Mouse (Mus musculus) CH12.LX (cell line): ENCODE data around the gene Nos1. TPM values are rescaled to one million over a fixed set of nuclear protein-coding genes. Genes with fewer than 3 reads are reported as not detected.

Source experiments
- DNase-seq: peaks from one replicate; pipeline ENCODE4 v3.0.0-alpha.2; 2013; ENCODE audit errors: extremely low read depth
- H3K27ac ChIP-seq: 2 replicates; pipeline ENCODE4 v1.5.1; 2012; ENCODE audit warnings: low read depth, mild to moderate bottlenecking, control low read depth, moderate library complexity; ENCODE audit not compliant: insufficient read depth
- H3K27me3 ChIP-seq: replicated peaks from 2 replicates; pipeline ENCODE3; 2012; ENCODE audit warnings: inconsistent platforms
- H3K36me3 ChIP-seq, 2 experiments: replicated peaks in 1 of 2; 2 replicates each; pipeline versions ENCODE3 to v1.6.1; 2012; ENCODE audit warnings: inconsistent platforms in 1 of 2, low read length in 1 of 2, mild to moderate bottlenecking in 1 of 2, mixed read lengths in 1 of 2, moderate library complexity in 1 of 2; ENCODE audit not compliant: control insufficient read depth in 1 of 2, insufficient read depth in 1 of 2
- H3K4me1 ChIP-seq, 2 experiments: 2 replicates each; pipeline ENCODE4 v1.6.1; 2012; ENCODE audit warnings: inconsistent platforms in 1 of 2, moderate library complexity in 1 of 2; ENCODE audit not compliant: insufficient read depth in 2 of 2, control insufficient read depth in 1 of 2
- H3K4me2 ChIP-seq: 2 replicates; pipeline ENCODE4 v1.6.1; 2012; ENCODE audit warnings: low read depth, mild to moderate bottlenecking, control low read depth; ENCODE audit not compliant: poor library complexity, insufficient read depth, severe bottlenecking
- H3K4me3 ChIP-seq, 3 experiments: fragments of 150-350 bp in 1 of 3; sonication (generic) in 1 of 3; replicated peaks in 1 of 3; 2 replicates each; pipeline versions ENCODE3 to v1.5.1; 2011 to 2012; ENCODE audit warnings: low read depth in 2 of 3, low read length in 2 of 3, mild to moderate bottlenecking in 2 of 3, moderate library complexity in 2 of 3, control low read depth in 1 of 3, improper control_type of control experiment in 1 of 3, inconsistent platforms in 1 of 3, mixed read lengths in 1 of 3; ENCODE audit not compliant: poor library complexity in 1 of 3
- H3K79me2 ChIP-seq: replicated peaks from 2 replicates; pipeline ENCODE4 v1.6.1; 2012; ENCODE audit warnings: mild to moderate bottlenecking, moderate library complexity; ENCODE audit not compliant: control insufficient read depth, poor library complexity, insufficient read depth, severe bottlenecking; ENCODE audit errors: extremely low read depth
- H3K9ac ChIP-seq: 2 replicates; pipeline ENCODE4 v1.6.1; 2012; ENCODE audit warnings: low read depth, mild to moderate bottlenecking, control low read depth, moderate library complexity; ENCODE audit not compliant: insufficient read depth
- H3K9me3 ChIP-seq: replicated peaks from 2 replicates; pipeline ENCODE3; 2012; ENCODE audit warnings: low read length, inconsistent platforms, mixed read lengths
- BHLHE40 ChIP-seq: IDR thresholded peaks from 2 replicates; pipeline ENCODE4 v1.6.1; 2011; ENCODE audit warnings: mild to moderate bottlenecking, low read depth, low read length, improper control_type of control experiment
- CTCF ChIP-seq, 2 experiments: IDR thresholded peaks in 1 of 2; conservative IDR thresholded peaks in 1 of 2; 2 replicates each; pipeline ENCODE4 v1.5.1; 2011 to 2012; ENCODE audit warnings: low read depth in 2 of 2, low read length in 2 of 2, improper control_type of control experiment in 1 of 2, inconsistent platforms in 1 of 2, mild to moderate bottlenecking in 1 of 2, moderate library complexity in 1 of 2
- EP300 ChIP-seq: IDR thresholded peaks from 2 replicates; pipeline ENCODE4 v1.6.1; 2011; ENCODE audit warnings: low read length, improper control_type of control experiment
- ETS1 ChIP-seq: conservative IDR thresholded peaks from 2 replicates; pipeline ENCODE4 v1.6.1; 2012; ENCODE audit warnings: low read depth, mild to moderate bottlenecking, inconsistent platforms, low read length, improper control_type of control experiment, moderate library complexity
- GABPA ChIP-seq: IDR thresholded peaks from 2 replicates; pipeline ENCODE4 v1.6.1; 2012; ENCODE audit warnings: low read depth, low read length, improper control_type of control experiment, inconsistent platforms; ENCODE audit not compliant: insufficient replicate concordance
- JUND ChIP-seq: conservative IDR thresholded peaks from 2 replicates; pipeline ENCODE4 v1.6.1; 2011; ENCODE audit warnings: low read depth, low read length, improper control_type of control experiment
- KAT2A ChIP-seq: IDR thresholded peaks from 2 replicates; pipeline ENCODE4 v1.6.1; 2012; ENCODE audit warnings: low read length, improper control_type of control experiment, inconsistent platforms; ENCODE audit not compliant: insufficient replicate concordance
- MAX ChIP-seq: IDR thresholded peaks from 2 replicates; pipeline ENCODE4 v1.6.1; 2011; ENCODE audit warnings: low read length, improper control_type of control experiment
- MAZ ChIP-seq: IDR thresholded peaks from 2 replicates; pipeline ENCODE4 v1.6.1; 2012; ENCODE audit warnings: low read depth, mild to moderate bottlenecking, inconsistent platforms, low read length, improper control_type of control experiment, moderate library complexity
- MXI1 ChIP-seq: IDR thresholded peaks from 2 replicates; pipeline ENCODE4 v1.6.1; 2011; ENCODE audit warnings: mild to moderate bottlenecking, low read depth, low read length, improper control_type of control experiment
- NELFE ChIP-seq: IDR thresholded peaks from 2 replicates; pipeline ENCODE4 v1.6.1; 2011; ENCODE audit warnings: low read depth, low read length, improper control_type of control experiment
- NRF1 ChIP-seq: IDR thresholded peaks from 2 replicates; pipeline ENCODE4 v1.6.1; 2014; ENCODE audit warnings: low read depth, mild to moderate bottlenecking, inconsistent platforms, low read length, improper control_type of control experiment, moderate library complexity
- PAX5 ChIP-seq: IDR thresholded peaks from 2 replicates; pipeline ENCODE4 v1.6.1; 2012; ENCODE audit warnings: low read length, inconsistent platforms, mixed read lengths
- RAD21 ChIP-seq: IDR thresholded peaks from 2 replicates; pipeline ENCODE4 v1.6.1; 2011; ENCODE audit warnings: low read depth, mild to moderate bottlenecking, low read length, improper control_type of control experiment, moderate library complexity
- UBTF ChIP-seq: IDR thresholded peaks from 2 replicates; pipeline ENCODE4 v1.6.1; 2012; ENCODE audit warnings: low read depth, mild to moderate bottlenecking, inconsistent platforms, low read length, improper control_type of control experiment, moderate library complexity
- ZKSCAN1 ChIP-seq: IDR thresholded peaks from 2 replicates; pipeline ENCODE4 v1.6.1; 2012; ENCODE audit warnings: low read depth, inconsistent platforms, low read length, improper control_type of control experiment, borderline replicate concordance
- ZMIZ1 ChIP-seq: IDR thresholded peaks from 2 replicates; pipeline ENCODE4 v1.6.1; 2012; ENCODE audit warnings: low read depth, mild to moderate bottlenecking, inconsistent platforms, low read length, improper control_type of control experiment
- dilution Hi-C: fragments of 300-500 bp; cut with MboI; formaldehyde crosslinking; loops from 2 replicates; pipeline ENCODE4 v1.14.3; 2020; ENCODE audit warnings: low sequenced_read_pairs; ENCODE audit not compliant: extremely low pct_unique_long_range_greater_than_20kb, extremely low pct_ligation_motif_present
- in situ Hi-C: fragments of 300-500 bp; cut with MboI; formaldehyde crosslinking; loops from 3 replicates; pipeline ENCODE4 v1.14.3; 2019; ENCODE audit warnings: low sequenced_read_pairs, low pct_ligation_motif_present, low pct_unique_long_range_greater_than_20kb, mixed read lengths
- polyA plus RNA-seq: library from polyadenylated mRNA; unstranded; fragments of >175 nt; gene quantifications from 2 replicates; pipeline ENCODE4 v1.2.1, GENCODE M21; 2012; ENCODE audit warnings: low read depth; ENCODE audit not compliant: insufficient read length
- total RNA-seq, 2 experiments: library from RNA; depleted of rRNA; stranded (reverse); fragments of 300-350 nt in 1 of 2; fragments of >200 nt in 1 of 2; gene quantifications; 2 replicates each; pipeline ENCODE4 v1.2.3; 2012 to 2014

Nos1 gene
- total and polyA plus RNA-seq, 3 experiments, result 2.4 to 17.0 (median 5.6) TPM

DNA sequence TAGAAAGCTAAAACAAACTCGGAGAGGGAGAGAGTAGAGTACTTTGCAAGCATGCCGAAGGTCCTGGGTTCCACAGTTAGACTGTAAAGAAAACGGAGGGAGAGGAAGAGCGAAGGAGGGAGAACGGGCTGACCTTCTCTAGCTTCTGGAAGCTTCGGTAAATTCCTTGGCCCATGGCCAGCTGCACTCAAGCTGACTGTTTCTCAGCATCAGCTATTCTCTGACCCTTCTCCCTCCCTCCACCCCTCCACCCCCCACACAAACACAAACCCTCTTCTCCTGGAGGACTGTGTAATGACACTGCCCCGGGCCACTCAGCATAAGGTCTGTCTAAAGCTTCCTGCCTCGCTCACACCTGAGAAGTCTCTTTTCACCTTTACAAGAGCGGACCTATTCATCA lies 183.9 kb downstream of the Nos1 start:
- Histone ChIP-seq H3K36me3 (no peaks in the 10 kb centered on the region), H3K9ac (no peak overlapping the region), H3K27ac (no peak overlapping the region), H3K79me2 (no peaks in the 10 kb centered on the region), H3K27me3 (no peaks in the 10 kb centered on the region), H3K4me2 (no peak overlapping the region), H3K9me3 (peaks cover 8% of the 10 kb centered on the region), H3K4me1 (peaks cover 7 to 13% of the 10 kb centered on the region in 2 experiments), H3K4me3 (no peak overlapping the region)
- dilution Hi-C loops (no loop called here), in situ Hi-C loops (no loop called here)
- DNase-seq, result no peak
- no peak for TF ChIP-seq PAX5
- no peak for TF ChIP-seq EP300
- no peak for TF ChIP-seq MAZ

DNA sequence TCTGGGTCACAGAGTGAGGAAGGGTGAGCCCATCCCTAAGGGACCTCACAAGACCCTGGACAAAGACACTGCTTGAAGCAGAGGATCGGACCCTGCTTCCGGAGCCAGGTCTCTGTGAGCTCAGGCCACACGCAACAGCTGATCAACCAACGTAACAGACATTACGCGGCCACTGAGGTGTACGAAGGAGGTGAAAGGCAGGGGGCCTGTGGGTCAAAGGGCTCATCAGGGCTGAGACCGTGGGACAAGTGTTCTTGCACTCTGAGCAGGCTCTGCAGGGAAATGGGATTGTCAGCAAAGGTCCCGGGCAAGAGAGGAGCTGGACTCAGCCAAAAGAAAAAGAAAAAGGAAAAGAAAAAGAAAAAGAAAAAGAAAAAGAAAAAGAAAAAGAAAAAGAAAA lies 186.1 kb downstream of the Nos1 start:
- in situ Hi-C loops (no loop called here), dilution Hi-C loops (no loop called here)
- Histone ChIP-seq H3K4me1 (peaks cover 7% of the 10 kb centered on the region in 2 experiments), H3K4me2 (no peak overlapping the region), H3K36me3 (no peaks in the 10 kb centered on the region), H3K79me2 (no peaks in the 10 kb centered on the region), H3K9ac (no peak overlapping the region), H3K27ac (no peak overlapping the region), H3K9me3 (peaks cover 8% of the 10 kb centered on the region), H3K27me3 (peaks cover 3% of the 10 kb centered on the region), H3K4me3 (no peak overlapping the region)
- DNase-seq, result no peak
- TF ChIP-seq UBTF (no peak), ZMIZ1 (no peak), BHLHE40 (no peak), MAX (no peak), KAT2A (no peak), ETS1 (no peak), NELFE (no peak), ZKSCAN1 (no peak), JUND (no peak), RAD21 (no peak), NRF1 (no peak), PAX5 (no peak), MXI1 (no peak), GABPA (no peak), CTCF (conservative IDR thresholded peaks at IDR 0.05 in 1 of 2, IDR thresholded peaks at IDR 0.05 in 1 of 2; ENCODE audit: low read depth in 2 of 2, low read length in 2 of 2) (no peak)
